Mouse (Mus musculus): ENCODE measurements at regions not wholly inside any gene's neighbourhood (a gene's known extent, or its start where the extent isn't known, plus 50 kb on each side); places are given as distances from the start of the nearest gene placed in this dataset.

DNA sequence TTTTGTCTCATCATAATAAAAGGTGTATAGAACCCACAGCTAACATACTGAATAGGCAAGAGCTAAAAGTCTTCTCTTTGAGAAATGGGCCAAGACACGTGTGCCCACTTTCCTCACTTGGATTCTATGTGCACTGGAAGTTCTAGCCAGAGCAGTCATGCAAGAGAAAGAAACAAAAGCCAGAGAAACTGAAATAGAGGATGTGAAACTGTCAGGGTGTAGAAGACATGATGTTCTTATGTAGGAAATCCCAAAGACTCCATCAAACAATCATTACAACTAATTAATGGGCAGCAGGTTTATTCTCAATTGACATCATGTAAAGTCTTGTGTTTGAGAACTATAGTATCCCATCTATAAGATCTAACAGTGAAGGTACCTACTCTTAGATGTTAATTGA is 294.9 kb downstream of the Hhipl2 start:
- TF ChIP-seq CTCF (IDR thresholded peaks at IDR 0.05; ENCODE audit: extremely low read depth, insufficient read length, insufficient replicate concordance, low read depth, low read length) = no peak
- no peak for TF ChIP-seq POLR2A (IDR thresholded peaks at IDR 0.05; ENCODE audit: low read depth, low read length)
